Mouse (Mus musculus) MEL (cell line): Measurements from ENCODE around the gene Gtsf1. TPM values are rescaled to one million over a fixed set of nuclear protein-coding genes. Genes with fewer than 3 reads are reported as not detected.

Experiments used
- DNase-seq: peaks from one replicate; pipeline ENCODE4 v3.0.0; 2011; ENCODE audit warnings: low read depth, low spot score
- H3K27ac ChIP-seq: 2 replicates; pipeline ENCODE4 v1.5.1; 2012; ENCODE audit warnings: low read depth, mild to moderate bottlenecking, control low read depth, low read length, moderate library complexity; ENCODE audit not compliant: control insufficient read depth
- H3K27me3 ChIP-seq, 2 experiments: fragments of 150-350 bp in 1 of 2; sonication (generic) in 1 of 2; 2 replicates each; pipeline ENCODE4 v1.6.1; 2012; ENCODE audit warnings: low read length in 2 of 2, mild to moderate bottlenecking in 2 of 2, improper control_type of control experiment in 1 of 2, moderate library complexity in 1 of 2; ENCODE audit not compliant: insufficient read depth in 2 of 2, control insufficient read depth in 1 of 2
- H3K36me3 ChIP-seq, 2 experiments: 2 replicates each; pipeline ENCODE4 v1.6.1; 2012 to 2014; ENCODE audit warnings: low read length in 2 of 2, improper control_type of control experiment in 1 of 2, inconsistent platforms in 1 of 2, mild to moderate bottlenecking in 1 of 2; ENCODE audit not compliant: insufficient read depth in 2 of 2, control insufficient read depth in 1 of 2
- H3K4me1 ChIP-seq, 2 experiments: fragments of 150-350 bp in 1 of 2; sonication (generic) in 1 of 2; 2 replicates each; pipeline ENCODE4 v1.6.1; 2012; ENCODE audit warnings: low read length in 2 of 2, improper control_type of control experiment in 1 of 2, mild to moderate bottlenecking in 1 of 2; ENCODE audit not compliant: insufficient read depth in 2 of 2, control insufficient read depth in 1 of 2
- H3K4me3 ChIP-seq, 2 experiments: fragments of 150-350 bp in 1 of 2; sonication (generic) in 1 of 2; 2 replicates each; pipeline ENCODE4 v1.5.1; 2012; ENCODE audit warnings: low read depth in 2 of 2, low read length in 2 of 2, mild to moderate bottlenecking in 2 of 2, moderate library complexity in 2 of 2, control low read depth in 1 of 2, improper control_type of control experiment in 1 of 2; ENCODE audit not compliant: control insufficient read depth in 1 of 2, insufficient read depth in 1 of 2
- H3K79me2 ChIP-seq: 2 replicates; pipeline ENCODE4 v1.6.1; 2012; ENCODE audit warnings: mild to moderate bottlenecking, low read length, moderate library complexity; ENCODE audit not compliant: control insufficient read depth, poor library complexity, insufficient read depth
- H3K9ac ChIP-seq: 2 replicates; pipeline ENCODE4 v1.6.1; 2012; ENCODE audit warnings: low read depth, mild to moderate bottlenecking, control low read depth, low read length, moderate library complexity; ENCODE audit not compliant: control insufficient read depth, poor library complexity, severe bottlenecking
- H3K9me3 ChIP-seq: fragments of 150-350 bp; sonication (generic); replicated peaks from 2 replicates; pipeline ENCODE4 v1.6.1; 2012; ENCODE audit warnings: mild to moderate bottlenecking, low read length, improper control_type of control experiment, moderate library complexity; ENCODE audit not compliant: insufficient read depth
- CHD2 ChIP-seq: IDR thresholded peaks from 2 replicates; pipeline ENCODE4 v1.6.1; 2011; ENCODE audit warnings: low read length, improper control_type of control experiment
- CTCF ChIP-seq, 3 experiments: IDR thresholded peaks in 2 of 3; conservative IDR thresholded peaks in 1 of 3; 2 replicates each; pipeline ENCODE4 v1.5.1; 2011 to 2012; ENCODE audit warnings: low read length in 3 of 3, low read depth in 2 of 3, mild to moderate bottlenecking in 2 of 3, improper control_type of control experiment in 1 of 3, inconsistent platforms in 1 of 3, mixed read lengths in 1 of 3, moderate library complexity in 1 of 3; ENCODE audit not compliant: control insufficient read depth in 1 of 3, insufficient read depth in 1 of 3, poor library complexity in 1 of 3, severe bottlenecking in 1 of 3
- ELF1 ChIP-seq: IDR thresholded peaks from 2 replicates; pipeline ENCODE4 v1.6.1; 2014; ENCODE audit warnings: low read depth, mild to moderate bottlenecking, inconsistent platforms, low read length, improper control_type of control experiment, moderate library complexity
- EP300 ChIP-seq, 2 experiments: IDR thresholded peaks; 2 replicates each; pipeline ENCODE4 v1.6.1; 2011; ENCODE audit warnings: improper control_type of control experiment in 2 of 2, low read length in 2 of 2, low read depth in 1 of 2, mild to moderate bottlenecking in 1 of 2
- ETS1 ChIP-seq: IDR thresholded peaks from 2 replicates; pipeline ENCODE4 v1.6.1; 2012; ENCODE audit warnings: low read depth, mild to moderate bottlenecking, inconsistent platforms, low read length, improper control_type of control experiment, moderate library complexity
- GATA1 ChIP-seq: IDR thresholded peaks from 2 replicates; pipeline ENCODE4 v1.6.1; 2011; ENCODE audit warnings: low read depth, low read length, improper control_type of control experiment
- JUND ChIP-seq: IDR thresholded peaks from 2 replicates; pipeline ENCODE4 v1.6.1; 2011; ENCODE audit warnings: low read depth, mild to moderate bottlenecking, improper control_type of control experiment, low read length
- MAX ChIP-seq: IDR thresholded peaks from 2 replicates; pipeline ENCODE4 v1.6.1; 2011; ENCODE audit warnings: low read length, improper control_type of control experiment
- MAZ ChIP-seq: IDR thresholded peaks from 2 replicates; pipeline ENCODE4 v1.6.1; 2012; ENCODE audit warnings: low read depth, mild to moderate bottlenecking, inconsistent platforms, low read length, improper control_type of control experiment
- MEF2A ChIP-seq: IDR thresholded peaks from 2 replicates; pipeline ENCODE4 v1.6.1; 2014; ENCODE audit warnings: low read depth, mild to moderate bottlenecking, inconsistent platforms, low read length, improper control_type of control experiment; ENCODE audit not compliant: poor library complexity, insufficient replicate concordance, severe bottlenecking; ENCODE audit errors: extremely low read depth
- MXI1 ChIP-seq: IDR thresholded peaks from 2 replicates; pipeline ENCODE4 v1.6.1; 2011; ENCODE audit warnings: mild to moderate bottlenecking, low read depth, low read length, improper control_type of control experiment
- MYB ChIP-seq: IDR thresholded peaks from 2 replicates; pipeline ENCODE4 v1.6.1; 2011; ENCODE audit warnings: mild to moderate bottlenecking, low read depth, low read length, improper control_type of control experiment
- MYC ChIP-seq: IDR thresholded peaks from 2 replicates; pipeline ENCODE4 v1.6.1; 2011; ENCODE audit warnings: low read depth, mild to moderate bottlenecking, low read length, improper control_type of control experiment, moderate library complexity
- NELFE ChIP-seq: IDR thresholded peaks from 2 replicates; pipeline ENCODE4 v1.6.1; 2011; ENCODE audit warnings: low read depth, low read length, improper control_type of control experiment
- NRF1 ChIP-seq: IDR thresholded peaks from 2 replicates; pipeline ENCODE4 v1.6.1; 2014; ENCODE audit warnings: low read depth, mild to moderate bottlenecking, inconsistent platforms, low read length, improper control_type of control experiment, moderate library complexity; ENCODE audit not compliant: poor library complexity, insufficient read depth, severe bottlenecking
- POLR2A ChIP-seq, 2 experiments: IDR thresholded peaks; 2 replicates each; pipeline ENCODE4 v1.6.1; 2011 to 2012; ENCODE audit warnings: low read length in 2 of 2, mild to moderate bottlenecking in 2 of 2, control low read depth in 1 of 2, improper control_type of control experiment in 1 of 2, low read depth in 1 of 2, moderate library complexity in 1 of 2; ENCODE audit not compliant: control insufficient read depth in 1 of 2, insufficient read depth in 1 of 2, poor library complexity in 1 of 2
- POLR2AphosphoS2 ChIP-seq: IDR thresholded peaks from 2 replicates; pipeline ENCODE4 v1.6.1; 2011; ENCODE audit warnings: low read length, improper control_type of control experiment
- RAD21 ChIP-seq: IDR thresholded peaks from 2 replicates; pipeline ENCODE4 v1.6.1; 2011; ENCODE audit warnings: mild to moderate bottlenecking, low read depth, low read length, improper control_type of control experiment
- RCOR1 ChIP-seq: IDR thresholded peaks from 2 replicates; pipeline ENCODE4 v1.6.1; 2012; ENCODE audit warnings: low read depth, mild to moderate bottlenecking, inconsistent platforms, low read length, improper control_type of control experiment
- SIN3A ChIP-seq: IDR thresholded peaks from 2 replicates; pipeline ENCODE4 v1.6.1; 2012; ENCODE audit warnings: low read length, improper control_type of control experiment, inconsistent platforms
- TAL1 ChIP-seq: IDR thresholded peaks from 2 replicates; pipeline ENCODE4 v1.6.1; 2012; ENCODE audit warnings: mild to moderate bottlenecking, inconsistent platforms, low read length, moderate library complexity, mixed read lengths
- TBP ChIP-seq: IDR thresholded peaks from 2 replicates; pipeline ENCODE4 v1.8.0; 2011; ENCODE audit warnings: low read depth, low read length, improper control_type of control experiment
- TCF12 ChIP-seq: IDR thresholded peaks from 2 replicates; pipeline ENCODE4 v1.6.1; 2014; ENCODE audit warnings: low read depth, mild to moderate bottlenecking, inconsistent platforms, low read length, improper control_type of control experiment, moderate library complexity
- UBTF ChIP-seq: IDR thresholded peaks from 2 replicates; pipeline ENCODE4 v1.6.1; 2012; ENCODE audit warnings: low read depth, mild to moderate bottlenecking, inconsistent platforms, low read length, improper control_type of control experiment, moderate library complexity, borderline replicate concordance; ENCODE audit not compliant: insufficient read depth
- USF1 ChIP-seq: IDR thresholded peaks from 2 replicates; pipeline ENCODE4 v1.6.1; 2014; ENCODE audit warnings: low read depth, mild to moderate bottlenecking, inconsistent platforms, low read length, improper control_type of control experiment, moderate library complexity
- ZKSCAN1 ChIP-seq: IDR thresholded peaks from 2 replicates; pipeline ENCODE4 v1.6.1; 2012; ENCODE audit warnings: low read depth, mild to moderate bottlenecking, inconsistent platforms, low read length, improper control_type of control experiment, moderate library complexity
- polyA plus RNA-seq, 2 experiments: library from polyadenylated mRNA; stranded (reverse) in 1 of 2; unstranded in 1 of 2; fragments of >175 nt in 1 of 2; fragments of >200 nt in 1 of 2; gene quantifications; 2 replicates each; pipeline versions ENCODE4 v1.2.1 to v1.2.4; 2012; ENCODE audit warnings: low replicate concordance in 2 of 2, low read depth in 1 of 2; ENCODE audit not compliant: insufficient read length in 2 of 2, insufficient read depth in 1 of 2, missing spikeins in 1 of 2
- total RNA-seq: library from RNA; depleted of rRNA; stranded (reverse); fragments of 300-350 nt; gene quantifications from 2 replicates; pipeline ENCODE4 v1.2.3, GENCODE M21; 2012

The Gtsf1 gene
- total and polyA plus RNA-seq, 3 experiments = 0.15 TPM; not detected in 2

GRCm38 (mm10) chr15:103362333-103362732 is 67.9 kb downstream of the Gtsf1 start:
- peaks cover 25 to 42% of the 10 kb centered on the region in 2 experiments for H3K4me1 ChIP-seq
- TF ChIP-seq GATA1 (peak; percentile 88), USF1 (no peak), NELFE (no peak), TCF12 (peak; percentile 86), NRF1 (no peak), ZKSCAN1 (no peak), RAD21 (no peak), CTCF (IDR thresholded peaks at IDR 0.05 in 2 of 3, conservative IDR thresholded peaks at IDR 0.05 in 1 of 3; ENCODE audit: control insufficient read depth in 1 of 3, insufficient read depth in 1 of 3, low read depth in 2 of 3, low read length in 3 of 3, poor library complexity in 1 of 3, severe bottlenecking in 1 of 3) (no peak), MYB (peak; percentile 45; the same call in 1 of the 2 replicates), MAX (no peak), POLR2A (IDR thresholded peaks at IDR 0.05; ENCODE audit: control insufficient read depth in 1 of 2, insufficient read depth in 1 of 2, low read depth in 1 of 2, low read length in 2 of 2, poor library complexity in 1 of 2) (no peak), TAL1 (peak; percentile 84), MXI1 (no peak; the same call in 1 of the 2 replicates), SIN3A (peak; percentile 60), POLR2AphosphoS2 (no peak; the same call in 1 of the 2 replicates), MEF2A (peak; percentile 69; the same call in 1 of the 2 replicates), CHD2 (no peak), RCOR1 (peak; percentile 86), EP300 (IDR thresholded peaks at IDR 0.05; ENCODE audit: low read depth in 1 of 2, low read length in 2 of 2) (peak; percentile 84 to 88), ETS1 (peak; percentile 79), ELF1 (no peak)
- TF ChIP-seq, all 39 proteins: peak for 9
- Histone ChIP-seq H3K27me3 (no peaks in the 10 kb centered on the region), H3K9ac (no peak overlapping the region), H3K79me2 (peaks cover 40% of the 10 kb centered on the region), H3K27ac (peak overlapping the region; percentile 88), H3K36me3 (peaks cover 0 to 46% of the 10 kb centered on the region in 2 experiments; a peak in 2 of 4 replicates), H3K9me3 (no peaks in the 10 kb centered on the region), H3K4me3 (no peak overlapping the region)
- DNase-seq = peak; percentile 78

GRCm38 (mm10) chr15:103361269-103361668 is 69.0 kb downstream of the Gtsf1 start:
- H3K4me1 ChIP-seq = peaks cover 23 to 37% of the 10 kb centered on the region in 2 experiments
- H3K79me2 ChIP-seq = peaks cover 37% of the 10 kb centered on the region
- H3K4me3 ChIP-seq = no peak overlapping the region
- no peak for TF ChIP-seq MAZ
- TF ChIP-seq UBTF = no peak
- TF ChIP-seq JUND = no peak
- TF ChIP-seq TBP = no peak
- no peak for TF ChIP-seq MYC
- TF ChIP-seq MYB = no peak
- H3K9ac ChIP-seq = no peak overlapping the region
- H3K27me3 ChIP-seq = no peaks in the 10 kb centered on the region
- no peaks in the 10 kb centered on the region for H3K9me3 ChIP-seq
- peak overlapping the region; percentile 50 for H3K27ac ChIP-seq
- H3K36me3 ChIP-seq = peaks cover 0 to 43% of the 10 kb centered on the region in 2 experiments; a peak in 2 of 4 replicates
- DNase-seq = no peak
